Mouse (Mus musculus): ENCODE results near the gene Sms. TPM values are rescaled to one million over a fixed set of nuclear protein-coding genes. Genes with fewer than 3 reads are reported as not detected.
A peak's percentile ranks its signal among the peaks of the same experiment; 100 is the strongest.

Gene Sms
- total RNA-seq, 2 experiments from 2014 or later = 119 to 129 TPM

DNA sequence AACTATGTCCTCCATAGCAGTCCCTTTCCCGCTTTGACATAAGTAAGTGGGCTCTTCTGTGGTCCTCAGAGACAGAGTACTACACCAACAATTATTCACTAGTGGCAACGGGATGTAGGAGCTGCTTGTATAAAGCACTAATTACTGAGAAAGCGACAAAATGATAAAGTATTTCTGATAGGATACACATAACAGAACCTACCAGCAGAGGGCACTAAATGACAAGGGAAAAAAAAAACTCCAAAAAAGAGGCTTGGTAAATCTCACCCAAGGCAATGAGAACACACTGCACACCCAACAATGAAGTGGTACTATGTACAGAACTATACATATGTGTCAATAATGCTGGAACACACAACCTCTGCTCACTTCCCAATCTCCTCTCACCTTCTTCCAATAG lies 29.4 kb downstream of the Sms start:
- intact Hi-C loops (cut with DNase I) = loop anchor here (10.0 kb wide), 2 partner anchors 182 to 1462 kb away; no protein-coding TSS in a partner anchor
- DNase-seq = no peak

DNA sequence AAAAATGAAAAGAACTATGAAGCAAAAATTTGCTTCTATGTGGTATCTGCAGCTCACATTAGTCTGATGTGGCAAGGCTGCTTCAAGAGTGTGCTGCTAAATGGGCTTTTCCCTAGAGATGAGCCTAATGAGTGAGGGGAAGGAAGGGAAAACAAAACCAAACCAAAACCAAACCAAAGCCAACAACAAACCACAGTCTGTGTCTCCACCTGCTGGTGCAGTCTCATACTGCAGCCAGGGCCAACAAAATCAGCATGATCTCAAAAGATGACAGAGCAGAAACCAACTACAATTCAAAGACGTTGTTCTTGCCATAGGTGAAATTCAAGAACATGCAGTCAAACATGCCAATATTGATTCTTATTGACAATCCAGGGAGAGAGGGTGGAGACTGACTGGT lies 37.7 kb downstream of the Sms start:
- intact Hi-C loops (cut with DNase I) = loop anchor here (10.0 kb wide), 1 partner anchor 1830 kb away; the partner anchor contains the start of genes Gm15155 and Ptchd1

DNA sequence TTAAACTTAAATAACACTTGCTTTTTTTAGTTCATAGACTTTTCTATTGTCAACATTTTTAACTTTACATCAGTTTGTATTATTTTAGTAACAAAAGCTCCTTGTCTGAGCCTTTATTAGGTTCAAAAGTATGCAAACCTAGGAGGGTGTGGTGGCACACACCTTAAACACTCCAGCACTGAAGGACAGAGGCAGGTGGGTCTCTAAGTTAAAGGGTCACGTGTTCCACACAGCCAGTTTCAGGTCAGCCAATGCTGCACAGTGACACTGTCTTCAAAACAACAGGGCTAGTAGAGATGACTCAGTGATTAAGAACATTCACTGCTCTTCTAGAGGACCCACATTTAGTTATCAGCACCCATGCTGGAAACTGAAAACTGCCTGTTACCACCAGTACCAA lies 43.1 kb downstream of the Sms start:
- intact Hi-C loops (cut with DNase I) = no loop called here
- no peak for DNase-seq

More for the DNA sequence above, 37.7 kb downstream of the Sms start:
- DNase-seq = peak; percentile 51

DNA sequence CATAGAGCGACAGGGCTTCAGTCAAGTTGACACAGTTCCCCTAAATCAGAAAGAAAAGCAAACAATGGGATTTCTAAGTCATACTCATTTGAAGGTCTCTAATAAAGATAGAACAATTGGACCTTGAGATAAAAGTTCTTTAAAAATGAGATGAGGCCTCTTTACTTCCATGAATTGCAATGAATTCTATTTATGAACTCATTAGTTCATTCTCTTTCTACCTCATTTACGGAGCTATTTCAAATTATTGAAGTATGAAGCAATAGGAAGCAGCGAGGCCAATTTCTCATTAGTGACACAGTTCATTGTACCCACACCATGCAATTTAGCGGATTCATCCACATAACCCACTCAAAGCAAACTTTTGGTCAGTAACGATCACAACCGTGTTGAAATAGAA lies 44.7 kb downstream of the Sms start:
- intact Hi-C loops (cut with DNase I) = no loop called here
- no peak for DNase-seq

DNA sequence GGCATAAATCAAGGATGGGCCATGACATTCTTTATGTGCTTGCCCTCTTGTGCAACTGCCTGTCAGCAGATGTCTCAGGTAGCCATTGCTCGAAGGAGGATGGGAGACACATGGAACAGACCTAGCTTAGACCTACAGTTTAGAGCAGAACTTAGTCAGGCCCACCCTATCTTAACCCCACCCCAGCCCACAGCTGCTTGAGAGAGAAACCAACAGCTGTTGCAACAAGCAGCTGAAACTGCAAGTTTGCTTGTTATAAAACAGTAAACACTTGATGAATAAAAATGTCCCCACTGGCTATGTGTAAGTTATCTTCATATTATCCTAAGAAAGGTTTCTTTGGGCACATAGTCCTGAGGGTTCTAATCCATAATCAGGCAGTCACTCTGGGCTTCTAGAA lies 57.3 kb downstream of the Sms start:
- intact Hi-C loops (cut with DNase I) = no loop called here
- no peak for DNase-seq

DNA sequence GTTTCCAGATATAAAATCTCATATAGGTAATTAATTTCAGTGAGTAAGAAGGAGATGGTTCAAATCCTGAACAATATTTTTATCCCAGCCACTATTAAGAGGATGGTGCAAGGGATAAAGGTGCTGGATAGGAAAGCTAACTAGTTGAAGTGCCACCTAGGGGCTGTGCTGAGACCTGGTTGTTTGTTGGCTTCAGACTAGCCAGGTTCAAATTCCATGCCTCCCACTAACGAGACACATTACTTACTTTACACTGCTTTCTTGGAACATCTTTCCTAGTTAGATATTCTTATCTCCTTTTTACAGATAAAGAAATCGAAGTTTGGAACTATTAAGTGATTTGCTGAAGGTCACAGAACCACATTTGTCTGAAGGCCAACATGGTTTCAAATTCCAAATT lies 72.6 kb downstream of the Sms start:
- no peak for DNase-seq
- intact Hi-C loops (cut with DNase I) = no loop called here

DNA sequence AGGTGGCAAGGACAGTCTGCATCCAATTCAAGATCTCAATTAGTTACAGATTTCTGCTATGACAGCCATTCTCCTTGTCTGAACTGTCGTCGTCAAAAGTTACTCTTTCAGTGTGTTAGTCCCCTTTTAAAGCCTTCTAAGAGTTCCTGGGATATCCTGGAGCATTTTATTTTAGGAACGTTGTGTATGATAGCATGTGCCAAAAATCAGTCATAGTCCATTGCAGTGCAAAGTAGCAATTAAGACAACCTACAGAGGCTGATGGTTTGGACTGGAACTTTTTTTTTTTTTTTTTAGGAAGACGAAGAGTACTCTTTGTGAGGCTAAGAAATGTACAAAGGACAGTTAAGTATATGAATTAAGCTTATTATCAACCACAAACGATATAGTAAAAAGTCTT lies 76.9 kb downstream of the Sms start, which contains the start of gene Phex:
Phex (minus strand) TSS at position 101 of the 400 bp plus-strand sequence.
- intact Hi-C loops (cut with DNase I) = no loop called here

DNA sequence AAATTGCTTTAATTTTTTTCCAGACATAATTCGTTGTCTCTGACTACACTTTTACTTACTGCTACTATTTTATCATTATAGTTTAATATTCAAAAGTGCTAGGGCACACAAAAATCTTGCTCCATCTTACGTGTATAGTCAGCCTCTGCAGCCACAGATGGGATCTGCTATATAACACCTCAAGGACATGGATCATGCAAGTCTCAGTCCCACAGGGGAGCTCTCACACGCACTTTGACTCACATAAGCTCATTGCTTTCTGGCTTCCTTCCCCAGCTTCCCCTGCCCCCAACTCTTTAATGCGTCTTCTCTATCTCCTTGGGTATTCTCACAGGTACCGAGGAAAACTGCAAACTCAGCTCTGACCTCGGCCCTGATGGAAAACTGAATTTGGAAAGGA lies 87.2 kb downstream of the Sms start:
- DNase-seq = peak; percentile 3
- intact Hi-C loops (cut with DNase I) = no loop called here

More for the DNA sequence above, 76.9 kb downstream of the Sms start, which contains the start of gene Phex:
- no peak for DNase-seq

Other genes with a start within 250 kb of the Sms start
- 1 to 10 TPM in 1 of 2 experiments, under 1 TPM in 1; 0.64 to 1.1 TPM for gene Phex, start 77.0 kb downstream of the Sms start, total RNA-seq (2021)
- not detected for gene Yy2, start 76.7 kb upstream of the Sms start, total RNA-seq (2021)
- gene Mbtps2, start 106.4 kb upstream of the Sms start, total RNA-seq (2021) = 10 to 100 TPM; 46.4 to 48.6 TPM
- gene Smpx, start 206.6 kb upstream of the Sms start, total RNA-seq (2021) = not detected